Mouse (Mus musculus) kidney, postnatal 14 days (tissue): ENCODE measurements around the gene B3gnt9.
"Not testable (repeated sequence)": the region's sequence is repeated elsewhere in the genome, so short reads cannot be mapped to it uniquely, and the experiment has no call there.

Experiments
- DNase-seq: peaks from one replicate; pipeline ENCODE4 v3.0.0; 2022; ENCODE audit warnings: mixed read lengths

B3gnt9 gene

GRCm38 (mm10) chr8:105254966-105255350 lies at the start of gene B3gnt9:
Gene B3gnt9 (minus strand): TSS chr8:105255153.
- DNase-seq, result peak; percentile 66

- DNase-seq, result no peak
These were observed 48.9 kb upstream of the B3gnt9 start for GRCm38 (mm10) chr8:105303874-105304273.

DNA sequence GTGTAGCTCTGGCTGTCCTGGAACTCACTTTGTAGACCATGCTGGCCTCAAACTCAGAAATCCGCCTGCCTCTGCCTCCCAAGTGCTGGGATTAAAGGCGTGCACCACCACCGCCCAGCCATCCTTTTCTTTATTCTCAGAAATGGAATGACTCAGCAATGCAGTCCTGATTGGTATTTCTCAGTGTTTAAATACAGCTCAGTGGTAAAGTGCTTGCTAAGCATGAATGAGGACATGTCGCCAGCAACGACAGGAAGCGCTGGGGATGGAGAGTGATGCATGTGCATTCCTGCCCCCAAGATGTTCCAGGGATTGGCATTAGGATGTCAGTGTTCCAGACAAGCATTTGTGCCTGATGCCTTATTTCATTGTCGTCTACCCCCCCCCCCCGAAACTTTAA lies 48.4 kb upstream of the B3gnt9 start:
- DNase-seq, result no peak

DNA sequence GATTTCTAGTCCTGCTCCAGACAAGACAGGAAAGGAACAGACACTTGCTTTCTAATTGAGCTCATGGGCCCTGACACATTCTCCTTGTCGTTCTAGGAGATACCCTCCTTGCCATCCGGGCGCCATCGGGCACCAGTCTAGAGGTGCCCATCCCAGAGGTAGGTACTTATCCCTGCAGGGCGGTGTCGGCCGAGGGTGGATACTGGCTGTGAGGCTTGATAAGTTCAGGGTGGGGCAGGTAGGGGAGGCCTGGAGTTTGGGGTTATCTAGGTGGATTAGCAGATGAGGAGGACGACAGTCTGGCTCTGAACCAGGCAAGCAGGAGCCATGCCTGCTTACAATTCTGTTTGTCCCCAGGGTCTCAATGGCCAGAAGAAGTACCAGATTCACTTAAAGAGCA lies 45.0 kb upstream of the B3gnt9 start:
- DNase-seq, result no peak

GRCm38 (mm10) chr8:105298351-105299252 lies 43.6 kb upstream of the B3gnt9 start:
- DNase-seq, result no peak

GRCm38 (mm10) chr8:105297511-105298192 lies 42.7 kb upstream of the B3gnt9 start, which contains the start of gene E2f4:
Gene E2f4 (plus strand): TSS chr8:105297663.
- DNase-seq, result peak; percentile 96

GRCm38 (mm10) chr8:105295895-105296573 lies 41.1 kb upstream of the B3gnt9 start, which contains the start of gene Exoc3l:
Gene Exoc3l (minus strand): TSS chr8:105296101.
- DNase-seq, result peak; percentile 51

- no peak for DNase-seq
These were observed 40.3 kb upstream of the B3gnt9 start for GRCm38 (mm10) chr8:105295256-105295655.

- DNase-seq, result no peak
These were observed 39.8 kb upstream of the B3gnt9 start for GRCm38 (mm10) chr8:105294776-105295175.

DNA sequence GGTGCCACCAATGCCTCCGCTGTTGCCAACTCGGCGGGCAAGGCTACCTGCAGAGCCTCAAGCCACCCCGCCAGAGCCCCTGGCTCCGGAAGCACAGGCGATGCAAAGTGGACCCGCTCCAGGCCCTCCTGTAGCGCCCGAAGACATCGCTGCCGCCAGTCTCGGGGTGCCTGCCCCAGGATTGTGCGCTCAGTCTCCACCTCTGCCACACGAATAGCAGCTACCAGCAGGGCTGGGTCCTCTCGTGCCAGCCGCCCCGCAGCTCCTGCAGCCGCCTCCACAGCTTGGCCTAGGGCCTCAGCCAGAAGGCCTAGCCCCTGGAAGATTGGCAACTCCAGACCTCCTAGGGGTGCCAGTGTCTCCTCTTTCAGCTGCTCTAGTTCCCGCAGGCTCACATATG lies 38.5 kb upstream of the B3gnt9 start:
- no peak for DNase-seq

- DNase-seq, result no peak
These were observed 37.5 kb upstream of the B3gnt9 start for GRCm38 (mm10) chr8:105292471-105292870.

DNA sequence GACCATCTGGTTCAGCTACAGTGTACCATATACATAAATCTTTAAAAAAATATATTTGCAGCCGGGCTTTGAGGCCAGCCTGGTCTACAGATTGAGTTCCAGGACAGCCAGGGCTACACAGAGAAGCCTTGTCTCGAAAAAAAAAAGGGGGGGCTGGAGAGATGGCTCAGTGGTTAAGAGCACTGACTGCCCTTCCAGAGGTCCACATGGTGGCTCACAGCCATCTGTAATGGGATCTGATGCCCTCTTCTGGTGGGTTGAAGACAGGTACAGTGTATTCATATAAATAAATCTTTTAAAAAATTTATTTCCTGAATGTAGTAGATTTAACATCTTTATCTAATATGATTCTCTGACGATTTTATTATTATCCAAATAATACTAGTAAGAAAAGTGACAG lies 36.8 kb upstream of the B3gnt9 start:
- DNase-seq, result not testable (repeated sequence)

GRCm38 (mm10) chr8:105291364-105291763 lies 36.4 kb upstream of the B3gnt9 start:
- not testable (repeated sequence) for DNase-seq

- peak; percentile 91 for DNase-seq
These were observed 35.8 kb upstream of the B3gnt9 start for GRCm38 (mm10) chr8:105290554-105291314.

DNA sequence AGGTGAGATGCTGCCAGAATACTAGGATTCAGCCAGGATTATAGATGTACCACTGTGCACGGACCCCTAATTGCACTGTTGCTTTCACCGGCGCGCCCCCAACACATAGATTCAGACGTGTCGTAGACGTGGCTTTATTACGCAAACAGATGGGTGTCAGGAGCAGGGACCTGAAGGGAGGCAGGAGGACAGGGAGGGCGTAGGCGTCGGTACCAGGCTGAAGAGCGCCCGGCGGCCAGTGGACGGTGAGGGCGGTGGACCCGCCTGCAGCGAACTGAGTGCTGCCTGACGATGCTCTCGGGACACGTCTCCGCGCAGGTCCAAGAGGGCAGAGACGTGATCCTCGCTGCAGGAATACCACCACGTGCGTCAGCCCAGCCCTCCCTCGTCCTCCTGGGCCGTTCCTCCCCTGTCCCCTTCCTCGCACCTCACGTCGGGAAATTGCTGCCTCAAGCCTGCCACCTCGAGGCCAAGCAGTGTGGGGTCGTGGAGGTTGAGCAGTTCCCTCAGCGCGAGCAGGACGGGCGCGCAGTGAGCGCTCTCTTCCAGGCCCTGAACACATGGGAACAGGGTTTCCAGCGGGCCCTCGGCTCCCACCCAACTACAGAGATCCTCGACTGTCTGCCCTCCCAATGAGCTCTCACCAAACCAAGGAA lies 35.0 kb upstream of the B3gnt9 start, which contains the start of gene 4931428F04Rik:
4931428F04Rik (minus strand) TSS at position 60 of the 656 bp plus-strand sequence.
- DNase-seq, result peak; percentile 42

DNA sequence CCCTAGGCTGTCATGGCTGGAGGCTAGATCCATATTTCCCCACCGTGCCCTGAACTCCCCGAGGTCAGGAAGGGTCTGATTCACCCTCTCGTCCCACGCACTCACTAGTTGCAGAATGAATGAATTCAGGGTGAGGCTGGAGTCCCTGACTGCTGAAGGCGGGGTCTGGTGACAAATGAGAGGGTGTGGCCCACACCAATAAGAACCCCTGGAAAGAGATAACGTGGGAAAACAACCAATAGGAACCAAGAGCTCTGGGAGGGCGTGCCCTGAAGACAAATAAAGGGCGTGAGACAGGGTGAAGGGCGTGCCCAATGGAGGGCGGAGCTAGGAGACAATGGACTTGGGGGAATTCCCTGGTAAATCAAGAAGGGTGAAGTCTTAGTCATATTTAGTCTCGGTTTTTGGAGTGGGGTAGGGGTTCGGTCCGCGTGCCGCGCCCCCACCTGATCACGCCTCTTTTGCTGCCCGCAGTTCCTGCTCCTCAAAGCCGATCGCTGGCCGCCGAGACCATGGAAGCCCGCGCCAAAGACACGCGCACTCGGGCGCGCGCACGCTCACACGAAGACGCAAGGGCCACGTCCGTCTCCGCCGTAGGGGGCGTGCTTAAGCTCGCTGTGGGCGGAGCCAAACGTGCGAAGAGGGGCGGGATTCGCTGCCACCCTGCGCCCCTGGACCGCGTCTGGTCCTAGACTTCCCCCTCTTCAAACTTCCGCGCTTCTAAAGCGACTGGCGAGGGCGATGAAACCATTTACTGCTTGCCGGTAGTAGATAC lies 34.2 kb upstream of the B3gnt9 start:
- peak; percentile 93 for DNase-seq

DNA sequence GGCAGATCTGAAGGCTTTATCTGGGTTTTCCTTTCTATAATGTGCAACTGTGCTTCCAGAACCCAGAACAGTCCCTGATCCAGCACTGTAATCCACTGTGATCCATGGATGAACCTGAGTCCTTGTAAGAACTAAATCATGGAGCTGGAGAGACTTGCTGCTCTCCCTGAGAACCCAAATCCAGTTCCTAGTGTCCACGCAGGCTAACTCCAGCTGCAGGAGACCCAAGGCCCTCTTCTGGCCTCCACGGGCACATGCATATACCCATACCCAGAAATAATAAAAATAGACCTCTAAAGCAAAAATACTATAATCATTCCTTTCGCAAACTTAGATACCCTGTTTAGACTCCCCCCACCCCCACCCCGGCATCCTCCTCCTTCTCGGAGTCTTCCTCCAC lies 33.3 kb upstream of the B3gnt9 start:
- DNase-seq, result no peak

- no peak for DNase-seq
These were observed 32.0 kb upstream of the B3gnt9 start for GRCm38 (mm10) chr8:105286907-105287306.

- no peak for DNase-seq
These were observed 30.6 kb upstream of the B3gnt9 start for GRCm38 (mm10) chr8:105285514-105285913.

DNA sequence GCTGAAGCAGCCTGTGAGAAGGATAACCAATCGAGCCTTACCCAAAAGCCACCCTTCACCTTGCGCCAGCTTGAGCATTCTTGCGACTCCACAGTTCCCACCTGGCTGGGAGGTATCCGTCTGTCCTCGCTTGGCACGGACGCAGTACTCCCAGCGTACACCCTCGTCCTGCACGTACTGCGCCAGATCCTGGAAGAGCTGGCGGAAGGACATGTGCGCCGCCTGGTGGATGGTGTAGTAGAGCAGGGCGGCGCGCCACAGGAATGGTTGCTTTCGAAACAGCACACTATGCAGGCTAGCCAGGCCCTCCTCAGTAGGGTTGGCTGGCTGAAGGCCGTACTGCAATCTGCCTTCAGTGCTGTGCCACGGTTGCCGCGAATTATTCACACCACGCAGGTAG lies 28.1 kb upstream of the B3gnt9 start:
- DNase-seq, result peak; percentile 59

GRCm38 (mm10) chr8:105282239-105282638 lies 27.3 kb upstream of the B3gnt9 start:
- DNase-seq, result no peak
